Mouse (Mus musculus) heart, postnatal 0 days (tissue): Measurements from ENCODE around the gene Zfp65. TPM values are rescaled to one million over a fixed set of nuclear protein-coding genes. Genes with fewer than 3 reads are reported as not detected.
"Not testable (repeated sequence)": the region's sequence is repeated elsewhere in the genome, so short reads cannot be mapped to it uniquely, and the experiment has no call there.

Experiments
- ATAC-seq: fragments of 200-750 bp; cut with Nextera tagmentation; 2 replicates; pipeline ENCODE4 v1.8.0; 2017; ENCODE audit warnings: low read depth, moderate number of reproducible peaks, moderate library complexity; ENCODE audit not compliant: insufficient read depth
- DNase-seq: peaks from one replicate; pipeline ENCODE4 v3.0.0-alpha.2; 2016; ENCODE audit warnings: low spot score
- H3K27ac ChIP-seq: fragments of 300-500 bp; sonication (generic); 2 replicates; pipeline ENCODE4 v1.5.1; 2014; ENCODE audit warnings: low read depth, mild to moderate bottlenecking
- H3K27me3 ChIP-seq: fragments of 300-500 bp; sonication (generic); 2 replicates; pipeline ENCODE4 v1.6.1; 2014; ENCODE audit warnings: low read length, mixed read lengths; ENCODE audit not compliant: control insufficient read depth, insufficient read depth
- H3K36me3 ChIP-seq: fragments of 300-500 bp; sonication (generic); replicated peaks from 2 replicates; pipeline ENCODE4 v1.6.1; 2014; ENCODE audit warnings: low read length, mixed read lengths; ENCODE audit not compliant: control insufficient read depth, insufficient read depth
- H3K4me1 ChIP-seq: fragments of 300-500 bp; sonication (generic); 2 replicates; pipeline ENCODE4 v1.6.1; 2014; ENCODE audit warnings: antibody characterized with exemption; ENCODE audit not compliant: control insufficient read depth, insufficient read depth
- H3K4me2 ChIP-seq: fragments of 300-500 bp; sonication (generic); 2 replicates; pipeline ENCODE4 v1.6.1; 2014; ENCODE audit warnings: low read depth, mild to moderate bottlenecking, low read length, moderate library complexity
- H3K4me3 ChIP-seq: fragments of 300-500 bp; sonication (generic); 2 replicates; pipeline ENCODE4 v1.5.1; 2014; ENCODE audit warnings: low read depth, low read length
- H3K9ac ChIP-seq: fragments of 300-500 bp; sonication (generic); replicated peaks from 2 replicates; pipeline ENCODE4 v1.6.1; 2014; ENCODE audit warnings: low read depth, low read length, mixed read lengths
- H3K9me3 ChIP-seq: fragments of 300-500 bp; sonication (generic); replicated peaks from 2 replicates; pipeline ENCODE4 v1.6.1; 2016; ENCODE audit warnings: low read length; ENCODE audit not compliant: control insufficient read depth
- CTCF ChIP-seq: IDR thresholded peaks from 2 replicates; pipeline ENCODE4 v1.5.1; 2016; ENCODE audit warnings: antibody characterized with exemption, control low read depth, low read depth
- EP300 ChIP-seq: IDR thresholded peaks from 2 replicates; pipeline ENCODE4 v1.6.1; 2016; ENCODE audit warnings: antibody characterized with exemption, low read depth
- WGBS: fragments of 180-500 bp; shearing (Covaris S2); extraction: QIAGEN DNeasy Blood & Tissue Kit; methylation state at CpG from one replicate; pipeline ENCODE4 v1.1.7; 2014; 5-methylcytosine and 5-hydroxymethylcytosine counted together
- polyA plus RNA-seq: library from polyadenylated mRNA; unstranded; fragments of >200 nt; fragmentation: Nextera tagmentation; extraction: Ambion mirVana; gene quantifications from 2 replicates; pipeline ENCODE4 v1.2.1, GENCODE M21; 2015
- total RNA-seq: library from RNA; depleted of rRNA; stranded (reverse); fragments of >200 nt; gene quantifications from 2 replicates; pipeline ENCODE4 v1.2.3, GENCODE M21; 2014; ENCODE audit warnings: low replicate concordance

The Zfp65 gene
- total and polyA plus RNA-seq, 2 experiments from 2014 or later = 2.5 to 9.4 TPM

DNA sequence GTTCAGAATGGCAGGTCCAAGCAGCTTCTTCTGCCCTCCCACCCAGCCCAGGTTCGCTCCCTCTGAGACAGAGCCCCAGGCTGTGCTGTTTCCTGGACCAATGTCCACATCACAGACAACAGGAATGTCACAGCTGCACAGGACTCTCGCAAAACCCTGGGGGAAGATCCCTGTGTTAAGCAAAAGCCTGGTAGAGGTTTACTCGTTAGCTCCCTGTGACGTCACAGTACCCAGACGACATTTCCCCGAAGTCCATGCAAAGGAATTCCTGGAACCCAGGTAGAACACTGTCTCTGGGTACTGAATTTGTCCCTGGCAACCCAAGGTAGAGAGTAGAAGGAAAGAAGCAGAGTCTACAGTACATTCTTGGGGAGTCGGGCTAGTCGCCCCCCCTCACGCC lies 14.9 kb upstream of the Zfp65 start:
- TF ChIP-seq CTCF = no peak
- no peak for TF ChIP-seq EP300
- Histone ChIP-seq H3K9me3 (peaks cover 8% of the 10 kb centered on the region; the same call in 1 of the 2 replicates), H3K4me3 (no peak overlapping the region), H3K4me2 (no peak overlapping the region), H3K36me3 (peaks cover 12% of the 10 kb centered on the region), H3K4me1 (no peaks in the 10 kb centered on the region), H3K27ac (no peak overlapping the region), H3K9ac (no peak overlapping the region), H3K27me3 (no peaks in the 10 kb centered on the region)
- DNase-seq (no peak), ATAC-seq (no peak)
- WGBS = 83% methylated on average over 9 of the region's 9 CpGs

GRCm38 (mm10) chr13:67742941-67743340 lies 14.0 kb upstream of the Zfp65 start:
- peaks cover 2% of the 10 kb centered on the region; the same call in 1 of the 2 replicates for H3K9me3 ChIP-seq
- no peaks in the 10 kb centered on the region for H3K4me1 ChIP-seq
- no peak overlapping the region for H3K27ac ChIP-seq
- no peak overlapping the region for H3K4me3 ChIP-seq
- 86% methylated on average over 3 of the region's 3 CpGs for WGBS
- H3K36me3 ChIP-seq = peaks cover 2% of the 10 kb centered on the region
- H3K9ac ChIP-seq = no peak overlapping the region
- DNase-seq (no peak), ATAC-seq (no peak)
- H3K27me3 ChIP-seq = no peaks in the 10 kb centered on the region
- no peak for TF ChIP-seq EP300
- TF ChIP-seq CTCF = no peak
- H3K4me2 ChIP-seq = no peak overlapping the region

GRCm38 (mm10) chr13:67734391-67734790 lies 5.4 kb upstream of the Zfp65 start:
- H3K4me1 ChIP-seq, H3K4me2 ChIP-seq, H3K27ac ChIP-seq, H3K9ac ChIP-seq, DNase-seq, ATAC-seq, H3K36me3 ChIP-seq, H3K4me3 ChIP-seq, H3K27me3 ChIP-seq: not testable (repeated sequence)
- H3K9me3 ChIP-seq = peaks cover 13% of the 10 kb centered on the region
- 91% methylated on average over 9 of the region's 9 CpGs for WGBS

DNA sequence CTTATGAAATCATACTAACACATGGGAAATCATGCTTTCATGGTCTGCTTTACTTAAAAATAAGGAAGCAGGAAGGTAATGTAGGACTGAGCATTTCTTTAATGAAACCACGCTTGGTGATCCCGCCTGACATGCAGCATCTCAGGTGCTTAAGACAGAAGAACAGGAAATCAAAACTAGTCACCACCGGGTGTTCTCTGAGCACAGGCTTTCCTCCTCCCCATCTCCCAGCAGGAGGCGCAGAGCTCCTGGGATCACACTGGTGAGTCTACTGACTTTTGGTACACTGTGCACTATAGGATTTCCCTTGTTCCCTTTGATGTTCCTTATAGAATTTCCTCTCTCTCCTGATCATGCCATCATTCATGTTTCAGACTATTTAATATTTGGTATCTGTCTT lies 468 bp upstream of the Zfp65 start:
- H3K36me3 ChIP-seq, H3K9me3 ChIP-seq, H3K9ac ChIP-seq, H3K4me1 ChIP-seq, DNase-seq, H3K27ac ChIP-seq, H3K27me3 ChIP-seq: not testable (repeated sequence)
- ATAC-seq = peak; percentile 78
- 40% methylated on average over 4 of the region's 4 CpGs for WGBS
- H3K4me3 ChIP-seq = peak overlapping the region; percentile 70
- H3K4me2 ChIP-seq = peak overlapping the region; percentile 70
- TF ChIP-seq CTCF = peak; percentile 50

DNA sequence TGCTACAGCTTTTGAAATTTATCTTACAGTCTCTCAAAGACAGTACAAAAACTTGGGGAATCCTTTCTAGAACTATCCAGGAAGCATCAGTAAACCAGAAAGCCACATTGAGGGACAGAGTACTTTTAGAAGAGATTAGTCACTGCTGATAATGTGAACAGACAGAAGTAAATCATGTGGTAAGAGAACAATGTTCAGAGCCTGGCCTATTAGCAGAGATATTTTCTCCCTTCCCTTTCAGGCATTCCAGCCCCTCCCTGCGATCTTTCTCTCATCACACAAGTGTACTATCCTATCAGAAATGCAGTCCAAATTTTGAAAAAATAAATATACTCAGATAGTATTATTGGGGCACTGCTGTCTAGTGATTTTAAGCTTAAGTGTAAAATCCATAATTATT lies 867 bp downstream of the Zfp65 start:
- Histone ChIP-seq H3K4me1 (peaks cover 3% of the 10 kb centered on the region), H3K27ac (no peak overlapping the region), H3K4me3 (peak overlapping the region; percentile 70), H3K9ac (0 out of 2 replicates have a peak overlapping the region, but pooled peaks have one; percentile 65), H3K4me2 (peak overlapping the region; percentile 70), H3K36me3 (no peaks in the 10 kb centered on the region), H3K9me3 (no peaks in the 10 kb centered on the region), H3K27me3 (no peaks in the 10 kb centered on the region)
- DNase-seq (no peak), ATAC-seq (no peak)
- 70% methylated on average over 1 of the region's 1 CpGs for WGBS
- TF ChIP-seq CTCF (no peak), EP300 (no peak)

DNA sequence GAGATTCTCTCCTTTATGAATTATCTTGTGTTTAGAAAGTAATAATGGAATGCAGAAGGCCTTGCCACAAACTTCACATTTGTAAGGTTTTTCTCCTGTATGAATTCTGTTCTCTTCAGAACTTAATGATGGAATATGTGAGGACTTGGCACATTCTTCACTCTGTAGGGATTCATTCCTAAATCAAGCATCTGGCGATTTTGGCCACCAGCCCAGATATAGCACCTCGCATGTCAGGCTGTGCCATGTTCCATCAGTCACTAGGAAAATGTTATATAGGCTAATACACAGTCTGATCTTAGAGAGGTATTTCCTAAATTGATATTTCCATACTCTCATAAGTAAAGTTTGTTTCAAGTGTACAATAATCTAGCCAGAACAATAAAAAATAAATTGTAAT lies 3.6 kb downstream of the Zfp65 start:
- H3K27ac ChIP-seq, H3K27me3 ChIP-seq, H3K4me1 ChIP-seq, ATAC-seq, DNase-seq, H3K9me3 ChIP-seq, H3K9ac ChIP-seq, H3K36me3 ChIP-seq, H3K4me2 ChIP-seq, H3K4me3 ChIP-seq: not testable (repeated sequence)
- WGBS = 41% methylated on average over 2 of the region's 2 CpGs
